Mouse (Mus musculus) CH12.LX (cell line): ENCODE results near the gene Ipo4.

Experiments used
- CHD1 ChIP-seq: IDR thresholded peaks from 2 replicates; pipeline ENCODE4 v1.6.1; 2012; ENCODE audit warnings: low read depth, low read length, improper control_type of control experiment, inconsistent platforms
- CHD2 ChIP-seq: IDR thresholded peaks from 2 replicates; pipeline ENCODE4 v1.6.1; 2011; ENCODE audit warnings: low read length, improper control_type of control experiment
- CTCF ChIP-seq, 2 experiments: IDR thresholded peaks in 1 of 2; conservative IDR thresholded peaks in 1 of 2; 2 replicates each; pipeline ENCODE4 v1.5.1; 2011 to 2012; ENCODE audit warnings: low read depth in 2 of 2, low read length in 2 of 2, improper control_type of control experiment in 1 of 2, inconsistent platforms in 1 of 2, mild to moderate bottlenecking in 1 of 2, moderate library complexity in 1 of 2
- EP300 ChIP-seq: IDR thresholded peaks from 2 replicates; pipeline ENCODE4 v1.6.1; 2011; ENCODE audit warnings: low read length, improper control_type of control experiment
- JUND ChIP-seq: conservative IDR thresholded peaks from 2 replicates; pipeline ENCODE4 v1.6.1; 2011; ENCODE audit warnings: low read depth, low read length, improper control_type of control experiment
- MAX ChIP-seq: IDR thresholded peaks from 2 replicates; pipeline ENCODE4 v1.6.1; 2011; ENCODE audit warnings: low read length, improper control_type of control experiment
- MYC ChIP-seq: IDR thresholded peaks from 2 replicates; pipeline ENCODE4 v1.6.1; 2011; ENCODE audit warnings: low read depth, mild to moderate bottlenecking, improper control_type of control experiment, low read length
- NRF1 ChIP-seq: IDR thresholded peaks from 2 replicates; pipeline ENCODE4 v1.6.1; 2014; ENCODE audit warnings: low read depth, mild to moderate bottlenecking, inconsistent platforms, low read length, improper control_type of control experiment, moderate library complexity
- POLR2A ChIP-seq: IDR thresholded peaks from 2 replicates; pipeline ENCODE4 v1.6.1; 2011; ENCODE audit warnings: low read depth, mild to moderate bottlenecking, improper control_type of control experiment, low read length
- TBP ChIP-seq: conservative IDR thresholded peaks from 2 replicates; pipeline ENCODE4 v1.6.1; 2011; ENCODE audit warnings: low read depth, low read length, improper control_type of control experiment
- USF1 ChIP-seq: IDR thresholded peaks from 2 replicates; pipeline ENCODE4 v1.6.1; 2014; ENCODE audit warnings: low read depth, mild to moderate bottlenecking, inconsistent platforms, low read length, improper control_type of control experiment
- USF2 ChIP-seq: conservative IDR thresholded peaks from 2 replicates; pipeline ENCODE4 v1.6.1; 2011; ENCODE audit warnings: low read depth, low read length, improper control_type of control experiment
- ZMIZ1 ChIP-seq: IDR thresholded peaks from 2 replicates; pipeline ENCODE4 v1.6.1; 2012; ENCODE audit warnings: low read depth, mild to moderate bottlenecking, inconsistent platforms, low read length, improper control_type of control experiment

GRCm38 (mm10) chr14:55660636-55661035 lies 24.9 kb upstream of the Ipo4 start:
- no peak for TF ChIP-seq JUND
- TF ChIP-seq NRF1, result no peak
- 0 out of 2 replicates have a peak, but pooled peaks have one; percentile 44 for TF ChIP-seq CHD2
- TF ChIP-seq CTCF (conservative IDR thresholded peaks at IDR 0.05 in 1 of 2, IDR thresholded peaks at IDR 0.05 in 1 of 2; ENCODE audit: low read depth in 2 of 2, low read length in 2 of 2), result no peak
- no peak for TF ChIP-seq USF1
- TF ChIP-seq MYC, result no peak
- TF ChIP-seq USF2, result no peak
- TF ChIP-seq EP300, result no peak
- no peak for TF ChIP-seq TBP
- no peak for TF ChIP-seq ZMIZ1
- no peak for TF ChIP-seq CHD1
- TF ChIP-seq MAX, result no peak
- TF ChIP-seq POLR2A, result no peak
